Mouse (Mus musculus) heart, adult 2 months (tissue): ENCODE results near the gene Cldn18. TPM values are rescaled to one million over a fixed set of nuclear protein-coding genes. Genes with fewer than 3 reads are reported as not detected.

Experiments used
- DNase-seq, 2 experiments: peaks; one replicate each; pipeline ENCODE4 v3.0.0; 2021
- H3K27ac ChIP-seq: fragments of 200-600 bp; 2 replicates; pipeline ENCODE4 v1.8.1; 2022
- H3K27me3 ChIP-seq: fragments of 200-500 bp; 2 replicates; pipeline ENCODE4 v1.6.1; 2012; ENCODE audit warnings: mild to moderate bottlenecking, low read length, inconsistent platforms, mixed read lengths; ENCODE audit not compliant: control insufficient read depth, insufficient read depth
- H3K36me3 ChIP-seq: fragments of 200-500 bp; 2 replicates; pipeline ENCODE4 v1.6.1; 2012; ENCODE audit warnings: low read length, inconsistent platforms; ENCODE audit not compliant: control insufficient read depth, insufficient read depth
- H3K4me1 ChIP-seq: fragments of 200-500 bp; 2 replicates; pipeline ENCODE4 v1.6.1; 2011; ENCODE audit warnings: low read length; ENCODE audit not compliant: control insufficient read depth, insufficient read depth
- H3K4me3 ChIP-seq: fragments of 200-600 bp; 2 replicates; pipeline ENCODE4 v1.8.1; 2022
- H3K79me2 ChIP-seq: fragments of 200-500 bp; replicated peaks from 2 replicates; pipeline ENCODE4 v1.6.1; 2012; ENCODE audit warnings: mild to moderate bottlenecking, inconsistent platforms, low read length, moderate library complexity, mixed read lengths; ENCODE audit not compliant: control insufficient read depth, insufficient read depth
- H3K9ac ChIP-seq: fragments of 200-500 bp; 2 replicates; pipeline ENCODE4 v1.6.1; 2012; ENCODE audit warnings: low read depth, mild to moderate bottlenecking, control low read depth, inconsistent platforms, low read length, mixed read lengths
- CTCF ChIP-seq: fragments of 200-600 bp; IDR thresholded peaks from 2 replicates; pipeline ENCODE4 v1.8.1; 2022; ENCODE audit warnings: antibody characterized with exemption, mild to moderate bottlenecking, moderate library complexity
- EP300 ChIP-seq: fragments of 200-500 bp; IDR thresholded peaks from 2 replicates; pipeline ENCODE4 v1.6.1; 2011; ENCODE audit warnings: low read depth, low read length, control low read depth; ENCODE audit not compliant: insufficient read depth
- POLR2A ChIP-seq: fragments of 200-500 bp; IDR thresholded peaks from 2 replicates; pipeline ENCODE4 v1.6.1; 2011; ENCODE audit warnings: mild to moderate bottlenecking, low read depth, low read length, control low read depth; ENCODE audit not compliant: insufficient read depth
- WGBS: fragments of 180-500 bp; shearing (Covaris S2); methylation state at CpG from one replicate; pipeline ENCODE4 v1.1.7; 2018; 5-methylcytosine and 5-hydroxymethylcytosine counted together
- intact Hi-C: fragments of 180-260 bp; cut with DNase I; formaldehyde crosslinking; loops from one replicate; pipeline ENCODE4 v1.15.1; 2025
- polyA plus RNA-seq: library from polyadenylated mRNA; depleted of rRNA; stranded (reverse); fragments of >200 nt; gene quantifications from 2 replicates; pipeline ENCODE4 v1.2.3, GENCODE M21; 2012; rRNA removed
- total RNA-seq, 2 experiments: library from RNA; stranded (reverse); gene quantifications; 2 replicates each; pipeline ENCODE4 v1.2.3; 2021

The Cldn18 gene
- total and polyA plus RNA-seq, 3 experiments, result 1.2 TPM; not detected in 2

- 73% methylated on average over 10 of the region's 10 CpGs for WGBS
- H3K36me3 ChIP-seq, result no peaks in the 10 kb centered on the region
- no peaks in the 10 kb centered on the region for H3K4me1 ChIP-seq
- H3K27ac ChIP-seq, result no peak overlapping the region
- no peaks in the 10 kb centered on the region for H3K27me3 ChIP-seq
- H3K9ac ChIP-seq, result no peak overlapping the region
- H3K79me2 ChIP-seq, result no peaks in the 10 kb centered on the region
- no peak for TF ChIP-seq CTCF
- H3K4me3 ChIP-seq, result no peak overlapping the region
- DNase-seq, result no peak
- intact Hi-C loops, result loop anchor here (10.0 kb wide), 1 partner anchor 206 kb away; the partner anchor contains the start of gene Nme9
These were observed 56.3 kb downstream of the Cldn18 start for GRCm38 (mm10) chr9:99660756-99661155.

- no peaks in the 10 kb centered on the region for H3K79me2 ChIP-seq
- H3K36me3 ChIP-seq, result no peaks in the 10 kb centered on the region
- no peak overlapping the region for H3K9ac ChIP-seq
- no peaks in the 10 kb centered on the region for H3K4me1 ChIP-seq
- DNase-seq, result no peak
- no peak overlapping the region for H3K4me3 ChIP-seq
- WGBS, result 89% methylated on average over 6 of the region's 6 CpGs
- H3K27me3 ChIP-seq, result no peaks in the 10 kb centered on the region
- TF ChIP-seq CTCF (no peak), POLR2A (no peak), EP300 (no peak)
- no peak overlapping the region for H3K27ac ChIP-seq
- intact Hi-C loops, result no loop called here
These were observed 71.0 kb downstream of the Cldn18 start for GRCm38 (mm10) chr9:99646102-99646501.

GRCm38 (mm10) chr9:99645416-99645815 lies 71.7 kb downstream of the Cldn18 start:
- intact Hi-C loops, result no loop called here
- TF ChIP-seq EP300, result no peak
- TF ChIP-seq POLR2A, result no peak
- DNase-seq, result no peak
- WGBS, result 86% methylated on average over 6 of the region's 6 CpGs
- Histone ChIP-seq H3K79me2 (no peaks in the 10 kb centered on the region), H3K4me3 (no peak overlapping the region), H3K36me3 (no peaks in the 10 kb centered on the region), H3K9ac (no peak overlapping the region), H3K4me1 (no peaks in the 10 kb centered on the region), H3K27me3 (no peaks in the 10 kb centered on the region), H3K27ac (no peak overlapping the region)

GRCm38 (mm10) chr9:99639957-99640356 lies 77.1 kb downstream of the Cldn18 start:
- TF ChIP-seq EP300, result no peak
- TF ChIP-seq POLR2A, result no peak
- no peak for TF ChIP-seq CTCF
- no peak overlapping the region for H3K27ac ChIP-seq
- WGBS, result 80% methylated on average over 5 of the region's 5 CpGs
- H3K36me3 ChIP-seq, result no peaks in the 10 kb centered on the region
- H3K79me2 ChIP-seq, result no peaks in the 10 kb centered on the region
- H3K4me3 ChIP-seq, result no peak overlapping the region
- H3K4me1 ChIP-seq, result no peaks in the 10 kb centered on the region
- intact Hi-C loops, result no loop called here
- no peak overlapping the region for H3K9ac ChIP-seq
- DNase-seq, result no peak
- H3K27me3 ChIP-seq, result no peaks in the 10 kb centered on the region

Other genes starting within 250 kb of the Cldn18 start
- 10 to 100 TPM; 17.7 to 18.3 TPM for gene Armc8, start 148.4 kb downstream of the Cldn18 start, total RNA-seq
- gene Armc8, start 148.4 kb downstream of the Cldn18 start, polyA plus RNA-seq, result 9.8 and 18.0 TPM in 2 replicates
- gene Dbr1, start 141.5 kb downstream of the Cldn18 start, total RNA-seq, result 1 to 10 TPM; 4.5 to 5.8 TPM
- gene Dbr1, start 141.5 kb downstream of the Cldn18 start, polyA plus RNA-seq, result 2.5 and 4.6 TPM in 2 replicates
- gene A4gnt, start 104.8 kb downstream of the Cldn18 start, total RNA-seq, result not detected
- not detected in 2 replicates for gene A4gnt, start 104.8 kb downstream of the Cldn18 start, polyA plus RNA-seq
- gene Dzip1l, start 87.8 kb downstream of the Cldn18 start, total RNA-seq, result 1 to 10 TPM; 4.2 to 4.6 TPM
- 2.0 and 3.2 TPM in 2 replicates for gene Dzip1l, start 87.8 kb downstream of the Cldn18 start, polyA plus RNA-seq
- gene Sox14, start 158.9 kb upstream of the Cldn18 start, total RNA-seq, result not detected
- not detected in 2 replicates for gene Sox14, start 158.9 kb upstream of the Cldn18 start, polyA plus RNA-seq